Mouse (Mus musculus): ENCODE data around the gene Kifc5b.

Gene Kifc5b

DNA sequence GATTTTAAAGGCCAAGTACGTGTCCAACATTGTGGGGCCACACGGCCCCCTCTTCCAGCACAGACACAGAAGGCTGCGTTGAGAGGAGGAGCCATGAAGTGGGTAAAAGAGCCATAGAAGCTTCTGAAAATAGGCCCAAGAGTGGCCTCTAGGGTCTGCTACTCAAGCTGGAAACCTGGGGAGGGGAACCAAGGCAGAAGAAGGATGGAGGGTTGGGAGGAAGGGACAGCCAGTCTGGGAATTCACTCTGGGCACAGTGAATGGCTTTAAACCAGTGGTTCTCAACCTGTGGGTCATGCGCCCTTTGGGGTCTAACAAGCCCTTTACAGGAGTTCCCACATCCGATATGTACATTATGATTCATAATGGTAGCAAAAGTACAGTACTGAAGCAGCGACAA lies 52.4 kb downstream of the Kifc5b start:
- intact Hi-C loops (cut with DNase I), result no loop called here

DNA sequence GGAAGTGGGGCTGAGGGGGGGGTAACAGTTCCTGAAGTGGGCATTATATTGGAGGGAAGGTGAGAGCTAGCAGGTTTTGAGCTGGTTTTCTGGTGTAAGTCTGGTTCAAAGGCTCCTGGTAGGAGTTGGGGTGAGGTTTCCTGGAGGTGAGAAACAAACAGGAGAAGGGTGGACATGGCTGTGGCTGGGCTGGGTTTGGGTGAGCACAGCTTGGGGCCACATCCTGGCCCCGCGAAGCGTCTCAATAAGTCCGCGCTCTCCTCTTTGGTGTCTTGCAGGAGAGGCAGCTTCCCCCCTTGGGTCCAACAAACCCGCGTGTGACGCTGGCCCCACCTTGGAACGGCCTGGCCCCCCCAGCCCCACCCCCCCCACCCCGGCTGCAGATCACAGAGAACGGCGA lies 53.3 kb downstream of the Kifc5b start:
- intact Hi-C loops (cut with DNase I), result loop anchor here (10.0 kb wide), 1 partner anchor 55 kb away; the partner anchor contains the start of gene Kifc5b

DNA sequence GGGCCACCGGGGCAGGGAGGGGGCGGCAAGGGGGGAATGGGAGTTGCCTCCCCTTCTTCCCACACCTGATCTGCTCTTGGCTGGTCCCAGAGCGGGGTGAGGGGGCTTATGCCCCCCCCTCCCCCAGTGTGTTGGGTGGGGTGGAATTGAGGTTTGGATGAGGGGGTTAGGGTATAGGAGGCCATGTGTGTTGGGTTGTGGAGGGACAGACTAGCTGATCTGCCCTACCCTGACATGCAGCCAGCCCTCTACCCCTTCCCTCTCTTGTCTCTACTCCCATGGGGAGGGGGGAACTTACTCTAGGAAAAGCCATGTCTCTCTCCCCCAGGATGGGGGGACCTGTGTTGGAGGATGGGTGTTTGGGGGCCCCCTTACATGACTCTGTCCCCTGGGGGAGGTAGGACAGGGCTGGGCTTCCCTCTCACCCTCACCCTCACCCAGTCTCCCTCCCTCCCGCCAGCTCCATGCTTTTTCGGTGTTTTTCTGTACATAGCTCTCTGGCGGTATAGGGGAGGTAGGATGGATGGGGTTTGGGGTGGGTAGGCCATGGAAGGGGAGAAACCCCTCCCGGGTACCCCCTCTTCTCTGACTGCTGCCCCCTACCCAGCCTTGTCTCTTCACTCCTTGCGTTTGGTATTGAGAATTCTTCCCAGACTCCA lies 54.5 kb downstream of the Kifc5b start:
- intact Hi-C loops (cut with DNase I), result loop anchor here (10.0 kb wide), 1 partner anchor 57 kb away; the partner anchor contains the start of gene Kifc5b

DNA sequence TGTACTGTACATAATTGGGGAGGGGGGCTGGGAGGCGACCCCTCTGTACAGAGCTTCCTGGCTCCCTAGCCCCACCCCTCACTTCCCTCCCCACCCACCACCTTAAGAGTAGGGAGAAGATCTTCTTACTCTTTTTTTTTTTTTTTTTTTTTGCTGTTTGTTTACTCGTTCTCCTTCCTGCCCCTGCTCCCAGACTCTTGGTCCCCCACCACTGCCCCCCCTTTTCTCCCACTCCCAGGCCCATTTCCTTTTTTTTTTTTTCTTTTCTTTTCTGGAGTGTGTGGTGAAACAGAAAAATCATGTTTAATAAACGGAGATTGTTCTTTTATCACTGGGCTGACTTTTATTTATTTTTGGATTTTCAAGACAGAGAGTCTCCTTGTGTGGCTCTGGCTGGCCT lies 55.2 kb downstream of the Kifc5b start:
- intact Hi-C loops (cut with DNase I), result loop anchor here (10.0 kb wide), 1 partner anchor 57 kb away; the partner anchor contains the start of gene Kifc5b

DNA sequence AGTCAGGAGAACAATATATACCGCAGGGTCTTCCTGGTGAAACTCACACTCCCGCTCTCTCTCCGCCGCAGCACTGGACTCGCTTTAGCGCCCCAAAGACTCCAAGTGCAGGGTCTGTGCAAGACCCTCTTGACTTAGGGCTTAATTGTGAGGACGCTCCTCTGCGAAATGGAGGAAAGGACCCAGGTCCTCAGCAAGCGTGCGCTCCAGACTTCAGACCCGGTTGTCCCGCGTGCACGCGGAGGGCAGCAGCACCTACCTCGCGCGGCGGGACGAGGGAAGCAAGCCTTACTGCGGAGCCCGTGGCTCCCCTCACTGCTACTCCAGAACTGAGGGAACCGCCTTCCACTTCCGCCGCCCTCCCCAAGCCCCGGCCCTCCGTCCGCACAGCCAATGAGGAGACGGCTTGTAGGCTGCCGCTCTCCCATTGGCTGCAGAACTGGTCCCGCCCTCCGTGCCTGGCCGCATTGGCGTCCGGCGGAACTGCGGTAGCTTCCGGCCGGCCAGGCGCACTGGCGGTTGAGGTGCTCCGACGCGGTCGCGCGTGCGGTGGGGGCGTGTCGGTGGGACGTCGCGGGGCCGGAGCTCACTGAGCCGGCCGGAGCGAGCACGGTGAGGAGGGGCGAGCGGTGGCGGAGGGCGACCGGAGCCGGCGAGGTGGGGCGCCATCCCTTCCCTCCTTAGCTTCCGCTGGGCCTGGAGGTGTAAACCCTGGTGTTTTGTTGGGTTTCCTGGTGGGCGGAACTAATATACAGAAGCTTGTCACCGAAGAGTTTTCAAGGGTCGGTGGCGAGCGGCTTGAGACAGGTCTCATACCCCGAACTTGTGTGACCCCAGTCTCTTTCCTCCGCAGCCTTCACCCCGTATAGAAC lies 56.0 kb downstream of the Kifc5b start, which contains the start of gene Zbtb9:
TSS of gene Zbtb9 (plus strand) at position 465 of the 872 bp plus-strand sequence.
- intact Hi-C loops (cut with DNase I), result loop anchor here (10.0 kb wide), 1 partner anchor 58 kb away; the partner anchor contains the start of gene Kifc5b

DNA sequence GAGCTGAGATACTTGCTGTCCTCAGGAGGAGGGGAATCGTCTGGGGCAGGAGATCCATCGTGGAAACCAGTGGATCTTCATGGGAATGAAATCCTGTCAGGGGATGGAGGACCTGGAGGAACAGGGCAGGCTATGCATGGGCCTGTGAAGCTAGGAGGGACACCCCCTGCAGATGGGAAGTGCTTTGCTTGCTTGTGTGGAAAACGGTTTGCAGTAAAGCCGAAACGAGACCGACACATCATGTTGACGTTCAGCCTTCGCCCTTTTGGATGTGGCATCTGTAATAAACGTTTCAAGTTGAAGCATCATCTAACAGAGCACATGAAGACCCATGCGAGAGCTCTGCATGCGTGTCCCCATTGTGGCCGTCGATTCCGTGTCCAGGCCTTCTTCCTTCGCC lies 57.7 kb downstream of the Kifc5b start:
- intact Hi-C loops (cut with DNase I), result loop anchor here (10.0 kb wide), 1 partner anchor 60 kb away; the partner anchor contains the start of gene Kifc5b

DNA sequence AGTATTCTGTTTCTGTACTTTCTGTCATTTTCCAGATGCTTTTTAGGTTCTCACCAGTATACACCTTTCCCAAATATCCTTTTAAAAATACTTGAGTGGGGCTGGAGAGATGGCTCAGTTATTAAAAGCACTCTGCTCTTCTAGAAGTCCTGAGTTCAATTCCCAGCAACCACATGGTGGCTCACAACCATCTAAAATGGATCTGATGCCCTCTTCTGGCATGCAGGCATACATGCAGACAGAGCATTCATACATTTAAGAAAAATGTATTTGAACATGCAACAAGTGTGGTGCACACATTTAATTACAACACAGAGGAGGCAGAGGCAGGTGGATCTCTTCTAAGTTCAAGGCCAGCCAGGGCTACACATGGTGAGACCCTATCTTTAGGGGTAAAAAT lies 58.5 kb downstream of the Kifc5b start:
- intact Hi-C loops (cut with DNase I), result loop anchor here (10.0 kb wide), 1 partner anchor 61 kb away; the partner anchor contains the start of gene Kifc5b

DNA sequence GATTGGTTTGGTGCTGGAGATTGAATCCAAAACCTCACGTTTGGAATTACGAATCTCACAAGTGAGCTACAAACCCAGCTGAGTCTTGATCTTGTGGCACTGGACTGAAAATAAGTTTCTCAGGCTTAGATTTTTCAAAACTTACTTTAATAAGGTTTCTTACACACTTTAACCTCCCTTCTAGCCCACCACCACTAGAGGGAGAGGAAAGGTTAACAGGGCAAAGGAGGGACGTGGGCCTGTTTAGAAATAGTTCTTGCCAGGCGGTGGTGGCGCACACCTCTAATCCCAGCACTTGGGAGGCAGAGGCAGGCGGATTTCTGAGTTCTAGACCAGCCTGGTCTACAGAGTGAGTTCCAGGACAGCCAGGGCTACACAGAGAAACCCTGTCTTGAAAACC lies 60.5 kb downstream of the Kifc5b start:
- intact Hi-C loops (cut with DNase I), result loop anchor here (10.0 kb wide), 1 partner anchor 63 kb away; the partner anchor contains the start of gene Kifc5b

DNA sequence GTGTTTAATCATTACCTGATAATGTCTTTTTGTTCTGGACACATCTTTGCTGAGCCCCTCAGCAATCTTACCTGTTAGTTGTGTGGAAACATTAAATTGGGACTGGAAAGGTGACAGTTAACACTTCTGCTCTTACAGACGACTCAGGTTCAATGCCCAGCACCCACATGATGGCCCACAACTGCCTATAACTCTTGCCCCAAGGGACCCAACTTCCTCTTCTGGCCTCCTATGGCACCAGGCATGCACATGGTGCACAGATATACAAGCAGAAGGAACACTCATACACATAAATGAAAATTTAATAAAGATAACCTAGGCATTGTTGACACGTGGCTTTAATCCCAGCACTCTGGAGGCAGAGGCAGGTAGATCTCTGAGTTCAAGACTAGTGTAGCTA lies 62.5 kb downstream of the Kifc5b start:
- intact Hi-C loops (cut with DNase I), result loop anchor here (10.0 kb wide), 1 partner anchor 65 kb away; the partner anchor contains the start of gene Kifc5b

DNA sequence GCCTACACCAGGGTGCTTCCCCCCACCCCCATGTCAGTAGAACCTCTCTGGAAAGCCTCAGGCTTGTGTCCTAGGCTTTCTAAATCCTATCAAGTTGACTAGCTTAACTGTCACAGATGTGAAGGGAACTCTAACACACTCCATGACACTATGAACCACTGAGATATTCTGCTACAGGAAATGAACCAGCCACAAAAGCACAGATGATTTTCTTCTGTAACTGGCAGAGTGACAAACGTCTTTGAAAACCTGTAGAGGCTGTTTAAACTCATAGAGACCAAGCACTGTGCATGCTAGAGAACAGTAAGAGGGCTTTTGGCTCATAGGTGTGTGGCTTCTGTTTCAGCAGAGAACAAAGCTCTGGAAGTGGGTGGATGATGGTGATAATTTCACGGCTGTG lies 64.2 kb downstream of the Kifc5b start:
- intact Hi-C loops (cut with DNase I), result no loop called here

Small RNAs within 50 kb of the gene (microRNA-seq; reads per million reads assigned to microRNA genes)
- gene Gm27775 (0 reads per million in 2 experiments), gene Mir3083 (0.46 to 0.86 reads per million in 2 experiments), gene Mir6968 (1.5 to 7.8 reads per million in 2 experiments)
